Mouse (Mus musculus): ENCODE results near the gene Arhgap45. TPM values are rescaled to one million over a fixed set of nuclear protein-coding genes. Genes with fewer than 3 reads are reported as not detected.

Arhgap45 gene
- total and polyA plus RNA-seq, 3 experiments: 3.5 to 16.6 (median 5.1) TPM

GRCm38 (mm10) chr10:79978061-79978460, 38.4 kb upstream of the Arhgap45 start:
- no peak for TF ChIP-seq POLR2A (IDR thresholded peaks at IDR 0.05; ENCODE audit: insufficient read depth, low read depth, low read length)
- no peak for TF ChIP-seq EP300 (IDR thresholded peaks at IDR 0.05; ENCODE audit: insufficient read depth, low read depth, low read length)
- no peak for TF ChIP-seq CTCF (IDR thresholded peaks at IDR 0.05)
- DNase-seq: no peak
- intact Hi-C loops (cut with DNase I): no loop called here
- no peaks in the 10 kb centered on the region for H3K27me3 ChIP-seq (ENCODE audit: control insufficient read depth, insufficient read depth, low read length)
- H3K9ac ChIP-seq (ENCODE audit: low read depth, low read length): no peak overlapping the region
- H3K36me3 ChIP-seq (ENCODE audit: control insufficient read depth, insufficient read depth, low read length): no peaks in the 10 kb centered on the region
- WGBS: 94% methylated on average over 21 of the region's 21 CpGs
- no peak overlapping the region for H3K27ac ChIP-seq
- no peak overlapping the region for H3K4me3 ChIP-seq
- H3K4me1 ChIP-seq (ENCODE audit: control insufficient read depth, insufficient read depth, low read length): peaks cover 3% of the 10 kb centered on the region; the same call in 1 of the 2 replicates
- H3K79me2 ChIP-seq (replicated peaks; ENCODE audit: control insufficient read depth, insufficient read depth, low read length): peaks cover 3% of the 10 kb centered on the region; the same call in 1 of the 2 replicates

GRCm38 (mm10) chr10:79979401-79980155, 36.9 kb upstream of the Arhgap45 start:
- DNase-seq: peak in 1 of 2 experiments; percentile 64
- peak overlapping the region; percentile 71 for H3K27ac ChIP-seq
- H3K36me3 ChIP-seq (ENCODE audit: control insufficient read depth, insufficient read depth, low read length): no peaks in the 10 kb centered on the region
- peaks cover 6% of the 10 kb centered on the region for H3K4me1 ChIP-seq (ENCODE audit: control insufficient read depth, insufficient read depth, low read length)
- no peak overlapping the region for H3K4me3 ChIP-seq
- H3K79me2 ChIP-seq (replicated peaks; ENCODE audit: control insufficient read depth, insufficient read depth, low read length): peaks cover 5% of the 10 kb centered on the region
- WGBS: 85% methylated on average over 22 of the region's 22 CpGs
- H3K27me3 ChIP-seq (ENCODE audit: control insufficient read depth, insufficient read depth, low read length): no peaks in the 10 kb centered on the region
- intact Hi-C loops (cut with DNase I): loop anchor here (10.0 kb wide), 1 partner anchor 285 kb away; the partner anchor contains the start of genes Dazap1 and Gamt
- H3K9ac ChIP-seq (ENCODE audit: low read depth, low read length): no peak overlapping the region
- no peak for TF ChIP-seq EP300 (IDR thresholded peaks at IDR 0.05; ENCODE audit: insufficient read depth, low read depth, low read length)
- no peak for TF ChIP-seq CTCF (IDR thresholded peaks at IDR 0.05)
- no peak for TF ChIP-seq POLR2A (IDR thresholded peaks at IDR 0.05; ENCODE audit: insufficient read depth, low read depth, low read length)

GRCm38 (mm10) chr10:79983205-79983604, 33.2 kb upstream of the Arhgap45 start:
- intact Hi-C loops (cut with DNase I): loop anchor here (1.0 to 10.0 kb wide), 2 partner anchors 23 to 282 kb away; partner anchors contain the start of genes Dazap1, Gamt and Wdr18
- DNase-seq: no peak
- Histone ChIP-seq H3K36me3 (ENCODE audit: control insufficient read depth, insufficient read depth, low read length) (no peaks in the 10 kb centered on the region), H3K4me3 (peak overlapping the region; percentile 75), H3K4me1 (ENCODE audit: control insufficient read depth, insufficient read depth, low read length) (peaks cover 18% of the 10 kb centered on the region), H3K9ac (ENCODE audit: low read depth, low read length) (peak overlapping the region; percentile 87), H3K79me2 (replicated peaks; ENCODE audit: control insufficient read depth, insufficient read depth, low read length) (peaks cover 5% of the 10 kb centered on the region), H3K27me3 (ENCODE audit: control insufficient read depth, insufficient read depth, low read length) (no peaks in the 10 kb centered on the region), H3K27ac (peak overlapping the region; percentile 89)
- no peak for TF ChIP-seq EP300 (IDR thresholded peaks at IDR 0.05; ENCODE audit: insufficient read depth, low read depth, low read length)
- TF ChIP-seq CTCF (IDR thresholded peaks at IDR 0.05): no peak
- TF ChIP-seq POLR2A (IDR thresholded peaks at IDR 0.05; ENCODE audit: insufficient read depth, low read depth, low read length): no peak
- WGBS: 42% methylated on average over 5 of the region's 5 CpGs

- WGBS: 2% methylated on average over 12 of the region's 21 CpGs
- no peaks in the 10 kb centered on the region for H3K36me3 ChIP-seq (ENCODE audit: control insufficient read depth, insufficient read depth, low read length)
- peak overlapping the region; percentile 89 for H3K27ac ChIP-seq
- H3K4me1 ChIP-seq (ENCODE audit: control insufficient read depth, insufficient read depth, low read length): peaks cover 18% of the 10 kb centered on the region
- H3K4me3 ChIP-seq: peak overlapping the region; percentile 75
- peak overlapping the region; percentile 87 for H3K9ac ChIP-seq (ENCODE audit: low read depth, low read length)
- H3K79me2 ChIP-seq (replicated peaks; ENCODE audit: control insufficient read depth, insufficient read depth, low read length): peaks cover 5% of the 10 kb centered on the region
- TF ChIP-seq EP300 (IDR thresholded peaks at IDR 0.05; ENCODE audit: insufficient read depth, low read depth, low read length) (0 out of 2 replicates have a peak, but pooled peaks have one; percentile 16), POLR2A (IDR thresholded peaks at IDR 0.05; ENCODE audit: insufficient read depth, low read depth, low read length) (no peak), CTCF (IDR thresholded peaks at IDR 0.05) (no peak)
- H3K27me3 ChIP-seq (ENCODE audit: control insufficient read depth, insufficient read depth, low read length): no peaks in the 10 kb centered on the region
- peak; percentile 75 to 76 for DNase-seq
- intact Hi-C loops (cut with DNase I): loop anchor here (1.0 to 10.0 kb wide), 4 partner anchors 23 to 281 kb away; partner anchors contain the start of genes Arid3a, Dazap1, Gamt and Wdr18
Observed at GRCm38 (mm10) chr10:79983670-79984069, 32.8 kb upstream of the Arhgap45 start.

GRCm38 (mm10) chr10:79984195-79984816, 32.1 kb upstream of the Arhgap45 start, which contains the start of gene Tmem259:
Gene Tmem259, minus strand, starts transcription at chr10:79984330.
- intact Hi-C loops (cut with DNase I): loop anchor here (1.0 to 10.0 kb wide), 3 partner anchors 58 to 280 kb away; partner anchors contain the start of genes Arid3a, Dazap1 and Gamt
- peak within 1 kb of the TSS; percentile 87 for H3K9ac ChIP-seq (ENCODE audit: low read depth, low read length)
- WGBS: under 1% methylated on average over 49 of the region's 49 CpGs
- no peak for TF ChIP-seq EP300 (IDR thresholded peaks at IDR 0.05; ENCODE audit: insufficient read depth, low read depth, low read length)
- 0 out of 2 replicates have a peak, but pooled peaks have one; percentile 8 for TF ChIP-seq POLR2A (IDR thresholded peaks at IDR 0.05; ENCODE audit: insufficient read depth, low read depth, low read length)
- TF ChIP-seq CTCF (IDR thresholded peaks at IDR 0.05): peak; percentile 69
- H3K79me2 ChIP-seq (replicated peaks; ENCODE audit: control insufficient read depth, insufficient read depth, low read length): peaks cover 5% of the 10 kb centered on the region
- no peaks in the 10 kb centered on the region for H3K36me3 ChIP-seq (ENCODE audit: control insufficient read depth, insufficient read depth, low read length)
- H3K4me3 ChIP-seq: peak within 1 kb of the TSS; percentile 92
- no peaks in the 10 kb centered on the region for H3K27me3 ChIP-seq (ENCODE audit: control insufficient read depth, insufficient read depth, low read length)
- peaks cover 20% of the 10 kb centered on the region for H3K4me1 ChIP-seq (ENCODE audit: control insufficient read depth, insufficient read depth, low read length)
- H3K27ac ChIP-seq: peak within 1 kb of the TSS; percentile 96
- DNase-seq: peak; percentile 92 to 93

Measured in heart, adult 2 months (tissue).